Mouse (Mus musculus): ENCODE measurements around the gene Ttc7b. TPM values are rescaled to one million over a fixed set of nuclear protein-coding genes. Genes with fewer than 3 reads are reported as not detected.

The Ttc7b gene
- polyA plus RNA-seq, 1 experiment from 2014 or later = 5.6 TPM

DNA sequence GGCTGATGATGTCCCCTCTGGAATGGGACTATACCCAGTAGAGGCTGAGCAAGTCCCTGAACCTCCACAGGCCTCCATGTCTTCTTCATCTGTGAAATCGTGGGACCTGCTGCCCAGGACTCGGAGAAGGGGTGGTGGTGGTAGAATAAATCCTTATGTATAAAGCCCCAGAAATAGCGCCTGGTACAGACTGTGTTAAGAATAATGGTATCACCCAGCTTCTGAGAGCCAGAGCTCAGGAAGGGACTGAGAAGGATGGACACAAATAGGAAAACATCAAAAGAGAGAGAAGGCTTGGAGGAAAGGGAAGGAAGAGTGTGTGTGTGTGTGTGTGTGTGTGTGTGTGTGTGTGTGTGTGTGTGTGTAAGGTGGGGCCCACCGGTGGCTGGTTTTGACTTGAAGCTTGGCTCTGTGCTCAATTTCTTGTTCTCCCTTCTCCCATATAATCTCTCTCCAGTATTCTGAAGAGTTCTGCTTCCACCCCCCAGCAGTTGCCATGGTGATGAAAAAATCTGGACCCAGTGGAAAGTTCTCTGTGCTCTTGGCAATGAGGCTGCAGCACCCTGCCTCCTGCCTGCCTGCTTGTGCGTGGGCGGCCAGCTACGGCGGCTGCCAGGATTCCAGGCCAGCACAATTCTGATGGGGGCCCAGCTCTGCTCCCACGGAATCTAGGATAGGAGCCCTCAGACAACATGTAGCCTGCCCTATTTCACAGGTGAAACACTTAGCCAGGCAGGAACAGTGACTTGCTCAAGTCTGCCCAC is 254.9 kb downstream of the Ttc7b start:
- H3K27ac ChIP-seq (replicated peaks) = no peak overlapping the region
- H3K9ac ChIP-seq = no peak overlapping the region
- no peak for ATAC-seq (ENCODE audit: insufficient number of reproducible peaks, low FRiP score, low TSS enrichment, low read depth)
- no peaks in the 10 kb centered on the region for H3K9me3 ChIP-seq (replicated peaks)
- no peaks in the 10 kb centered on the region for H3K4me1 ChIP-seq
- 62% methylated on average over 8 of the region's 9 CpGs for WGBS
- H3K4me2 ChIP-seq (replicated peaks) = no peak overlapping the region
- H3K27me3 ChIP-seq = peaks cover 5% of the 10 kb centered on the region; the same call in 1 of the 2 replicates
- H3K36me3 ChIP-seq = no peaks in the 10 kb centered on the region
- no peak overlapping the region for H3K4me3 ChIP-seq (replicated peaks)

DNA sequence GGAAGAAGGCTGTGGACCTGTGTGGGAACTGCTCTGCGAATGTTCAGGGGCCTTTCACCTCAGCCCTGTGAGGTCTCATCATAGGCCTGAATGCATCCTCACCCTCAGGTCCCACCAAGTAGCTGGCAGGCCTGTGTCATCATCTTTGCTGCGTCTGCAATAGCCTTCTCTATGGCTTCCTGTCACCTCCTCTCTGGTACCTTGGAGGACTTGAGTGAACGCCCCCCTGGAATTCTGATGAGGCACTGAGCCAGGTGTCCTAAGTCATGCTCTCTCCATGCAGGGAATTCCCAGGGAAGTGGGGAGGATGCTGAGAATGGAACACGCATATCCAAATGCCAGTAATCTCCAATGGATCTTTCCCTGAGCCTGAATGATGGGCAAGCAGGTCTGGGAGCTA is 255.7 kb downstream of the Ttc7b start:
- Histone ChIP-seq H3K4me2 (replicated peaks) (no peak overlapping the region), H3K27ac (replicated peaks) (no peak overlapping the region), H3K9me3 (replicated peaks) (no peaks in the 10 kb centered on the region), H3K36me3 (no peaks in the 10 kb centered on the region), H3K4me1 (no peaks in the 10 kb centered on the region), H3K9ac (no peak overlapping the region), H3K4me3 (replicated peaks) (no peak overlapping the region), H3K27me3 (peaks cover 5% of the 10 kb centered on the region; the same call in 1 of the 2 replicates)
- 79% methylated on average over 4 of the region's 4 CpGs for WGBS
- ATAC-seq (ENCODE audit: insufficient number of reproducible peaks, low FRiP score, low TSS enrichment, low read depth) = no peak

GRCm38 (mm10) chr12:100262846-100263245 is 257.8 kb downstream of the Ttc7b start:
- Histone ChIP-seq H3K36me3 (no peaks in the 10 kb centered on the region), H3K4me1 (no peaks in the 10 kb centered on the region), H3K9me3 (replicated peaks) (no peaks in the 10 kb centered on the region), H3K27me3 (peaks cover 5% of the 10 kb centered on the region; the same call in 1 of the 2 replicates), H3K27ac (replicated peaks) (no peak overlapping the region), H3K4me3 (replicated peaks) (no peak overlapping the region), H3K4me2 (replicated peaks) (no peak overlapping the region), H3K9ac (no peak overlapping the region)
- no peak for ATAC-seq (ENCODE audit: insufficient number of reproducible peaks, low FRiP score, low TSS enrichment, low read depth)
- WGBS = 72% methylated on average over 6 of the region's 6 CpGs

DNA sequence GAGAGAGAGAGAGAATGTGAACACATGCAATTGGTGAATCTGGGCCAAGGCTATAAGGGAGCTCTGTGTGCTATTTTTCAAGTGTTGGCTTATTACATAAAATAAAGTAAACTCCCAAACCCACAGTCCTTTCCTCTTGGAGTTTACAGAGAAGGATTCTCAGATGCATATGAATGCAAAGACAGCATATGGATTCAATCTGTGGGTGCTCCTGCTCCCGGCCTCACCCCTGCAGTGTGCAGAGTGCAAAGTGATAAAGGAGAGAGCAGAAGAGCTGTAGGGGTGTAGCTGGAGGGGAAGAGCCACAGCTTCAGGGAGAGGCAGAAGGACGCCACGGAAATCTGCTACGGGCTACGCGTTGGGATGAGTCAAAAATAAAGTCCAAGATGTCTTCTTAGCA is 258.9 kb downstream of the Ttc7b start:
- Histone ChIP-seq H3K4me2 (replicated peaks) (no peak overlapping the region), H3K27me3 (peaks cover 2% of the 10 kb centered on the region; the same call in 1 of the 2 replicates), H3K27ac (replicated peaks) (no peak overlapping the region), H3K9ac (no peak overlapping the region), H3K36me3 (no peaks in the 10 kb centered on the region), H3K4me3 (replicated peaks) (no peak overlapping the region), H3K4me1 (no peaks in the 10 kb centered on the region), H3K9me3 (replicated peaks) (no peaks in the 10 kb centered on the region)
- no peak for ATAC-seq (ENCODE audit: insufficient number of reproducible peaks, low FRiP score, low TSS enrichment, low read depth)
- 65% methylated on average over 6 of the region's 6 CpGs for WGBS

GRCm38 (mm10) chr12:100260151-100260550 is 260.5 kb downstream of the Ttc7b start:
- Histone ChIP-seq H3K9ac (no peak overlapping the region), H3K4me1 (no peaks in the 10 kb centered on the region), H3K27me3 (no peaks in the 10 kb centered on the region), H3K4me3 (replicated peaks) (no peak overlapping the region), H3K36me3 (no peaks in the 10 kb centered on the region), H3K4me2 (replicated peaks) (no peak overlapping the region), H3K27ac (replicated peaks) (no peak overlapping the region), H3K9me3 (replicated peaks) (no peaks in the 10 kb centered on the region)
- ATAC-seq (ENCODE audit: insufficient number of reproducible peaks, low FRiP score, low TSS enrichment, low read depth) = no peak
- WGBS = 62% methylated on average over 2 of the region's 2 CpGs

DNA sequence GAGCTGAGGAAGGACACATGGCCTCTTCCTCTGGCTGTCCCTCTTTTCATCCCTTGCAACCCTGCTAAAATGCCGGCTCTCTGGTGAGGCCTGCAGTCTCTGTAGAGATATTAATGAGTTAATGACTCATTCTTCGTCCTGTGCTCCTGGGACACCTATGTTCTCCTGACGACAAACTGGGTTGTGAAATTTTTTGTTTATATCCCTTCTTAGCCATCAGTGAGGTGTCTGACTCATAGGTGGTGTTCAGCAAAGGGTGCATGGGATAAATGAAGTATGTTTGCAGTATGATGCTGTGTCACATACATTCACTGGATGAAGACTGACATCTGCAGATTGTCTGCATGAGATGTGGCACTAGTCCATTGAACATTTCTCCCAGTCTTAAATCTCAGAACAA is 262.8 kb downstream of the Ttc7b start:
- WGBS = 61% methylated on average over 3 of the region's 3 CpGs
- no peak for ATAC-seq (ENCODE audit: insufficient number of reproducible peaks, low FRiP score, low TSS enrichment, low read depth)

GRCm38 (mm10) chr12:100255441-100255949 is 265.1 kb downstream of the Ttc7b start:
- H3K27ac ChIP-seq (replicated peaks) = no peak overlapping the region
- no peaks in the 10 kb centered on the region for H3K9me3 ChIP-seq (replicated peaks)
- ATAC-seq (ENCODE audit: insufficient number of reproducible peaks, low FRiP score, low TSS enrichment, low read depth) = no peak
- no peak overlapping the region for H3K9ac ChIP-seq
- no peak overlapping the region for H3K4me3 ChIP-seq (replicated peaks)
- no peaks in the 10 kb centered on the region for H3K36me3 ChIP-seq
- H3K4me2 ChIP-seq (replicated peaks) = no peak overlapping the region
- WGBS = 93% methylated on average over 2 of the region's 2 CpGs
- H3K4me1 ChIP-seq = no peaks in the 10 kb centered on the region
- no peaks in the 10 kb centered on the region for H3K27me3 ChIP-seq

More for the DNA sequence above, 262.8 kb downstream of the Ttc7b start:
- H3K27me3 ChIP-seq = no peaks in the 10 kb centered on the region
- H3K4me1 ChIP-seq = no peaks in the 10 kb centered on the region
- H3K36me3 ChIP-seq = no peaks in the 10 kb centered on the region
- H3K4me3 ChIP-seq (replicated peaks) = no peak overlapping the region
- H3K9ac ChIP-seq = no peak overlapping the region
- H3K9me3 ChIP-seq (replicated peaks) = no peaks in the 10 kb centered on the region
- H3K4me2 ChIP-seq (replicated peaks) = no peak overlapping the region
- no peak overlapping the region for H3K27ac ChIP-seq (replicated peaks)

- Histone ChIP-seq H3K27me3 (no peaks in the 10 kb centered on the region), H3K27ac (replicated peaks) (no peak overlapping the region), H3K4me2 (replicated peaks) (no peak overlapping the region), H3K4me3 (replicated peaks) (no peak overlapping the region), H3K36me3 (no peaks in the 10 kb centered on the region), H3K9me3 (replicated peaks) (no peaks in the 10 kb centered on the region), H3K9ac (no peak overlapping the region), H3K4me1 (no peaks in the 10 kb centered on the region)
- 82% methylated on average over 4 of the region's 4 CpGs for WGBS
- ATAC-seq (ENCODE audit: insufficient number of reproducible peaks, low FRiP score, low TSS enrichment, low read depth) = no peak
Measured at GRCm38 (mm10) chr12:100254471-100254870, 266.2 kb downstream of the Ttc7b start.

Other genes starting within 250 kb of the Ttc7b start
- 4.5 and 6.2 TPM in 2 replicates for gene Rps6ka5, start 206.2 kb upstream of the Ttc7b start, polyA plus RNA-seq (2015; fragmentation: Nextera tagmentation; extraction: Ambion mirVana)

Measured in embryonic facial prominence, embryonic 15.5 days (tissue).